Mouse (Mus musculus) stomach, postnatal 0 days (tissue): ENCODE results near the gene Tmem185b.

ENCODE experiments used
- CTCF ChIP-seq: IDR thresholded peaks from 2 replicates; pipeline ENCODE4 v1.5.1; 2016; ENCODE audit warnings: antibody characterized with exemption, low read depth, mild to moderate bottlenecking, moderate library complexity
- EP300 ChIP-seq: optimal IDR thresholded peaks from 2 replicates; pipeline ENCODE3; 2016; ENCODE audit warnings: antibody characterized with exemption

- TF ChIP-seq EP300 (no peak), CTCF (no peak)
These were observed 23.3 kb downstream of the Tmem185b start for GRCm38 (mm10) chr1:119549327-119549689.
